Mouse (Mus musculus) NIH3T3 (cell line): ENCODE results near the gene Bcl2a1b.

Experiments used
- DNase-seq: peaks from one replicate; pipeline ENCODE4 v3.0.0-alpha.2; 2012; ENCODE audit warnings: low read depth

Gene Bcl2a1b

DNA sequence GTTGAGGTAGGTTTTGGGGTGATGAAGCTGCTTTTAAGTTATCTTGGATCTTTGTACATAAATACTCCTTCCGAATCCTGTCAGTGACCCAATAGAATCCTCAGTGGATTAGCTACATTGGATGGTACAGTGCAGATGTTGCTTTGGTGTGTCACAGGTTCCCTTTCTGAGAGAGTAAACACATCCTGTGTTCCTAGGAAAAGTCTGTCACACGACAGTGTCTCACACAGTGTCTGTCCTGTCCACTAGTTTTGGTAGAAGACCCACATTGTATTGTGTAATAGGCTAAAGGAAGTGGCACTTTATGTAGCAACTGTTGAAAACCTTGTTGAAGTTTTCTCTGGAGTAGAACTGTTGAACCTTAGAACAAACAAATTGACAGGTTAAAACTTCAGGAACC is 54.4 kb downstream of the Bcl2a1b start:
- no peak for DNase-seq

DNA sequence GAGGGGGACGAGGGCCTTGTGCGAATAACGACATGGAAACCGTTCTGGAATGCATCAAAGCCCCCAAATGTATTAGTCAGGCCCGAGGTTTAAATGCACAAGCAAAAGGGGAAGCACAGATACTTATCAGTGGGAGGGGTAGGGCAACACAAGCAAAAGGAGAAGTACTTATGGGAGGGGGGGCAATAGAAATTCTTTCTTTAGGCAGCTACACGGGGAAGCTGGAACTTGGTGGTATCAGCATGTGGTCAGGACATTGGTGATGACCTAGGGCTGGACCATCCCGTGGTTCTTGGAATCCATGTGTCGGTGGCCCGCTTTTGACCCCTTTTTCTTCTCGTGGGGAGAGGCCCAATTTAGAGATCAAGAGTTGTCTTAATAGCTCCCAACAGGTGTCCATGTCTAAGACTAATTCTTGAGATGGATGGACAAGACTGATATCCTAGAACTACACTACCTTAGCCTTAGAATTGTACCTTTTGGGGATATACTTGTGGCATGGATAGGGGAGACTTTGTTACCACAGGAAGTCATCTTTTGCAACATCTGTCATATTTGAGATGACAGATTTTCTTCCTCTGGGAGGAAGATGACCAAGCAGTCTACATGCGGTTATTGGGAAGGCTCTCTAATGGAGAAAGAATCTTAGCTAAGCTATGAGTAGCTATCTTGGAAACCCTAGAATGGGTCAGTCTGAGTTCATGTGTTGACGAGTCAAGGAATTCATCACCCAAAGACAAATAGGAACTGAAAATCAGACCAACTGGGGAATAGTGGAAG is 57.7 kb downstream of the Bcl2a1b start:
- DNase-seq = no peak
